Mouse (Mus musculus) adrenal gland, adult 2 months (tissue): ENCODE data around the gene Agfg2. TPM values are rescaled to one million over a fixed set of nuclear protein-coding genes. Genes with fewer than 3 reads are reported as not detected.

Source experiments
- DNase-seq: peaks from one replicate; pipeline ENCODE4 v3.0.0; 2021
- long read RNA-seq: library from polyadenylated mRNA; stranded (forward); transcript quantifications from one replicate; pipeline ENCODE4 v2.0.0, GENCODE M21; 2021
- polyA plus RNA-seq: library from polyadenylated mRNA; depleted of rRNA; stranded (reverse); fragments of >200 nt; gene quantifications from 2 replicates; pipeline ENCODE4 v1.2.3, GENCODE M21; 2012; rRNA removed
- total RNA-seq, 2 experiments: library from RNA; stranded (reverse); gene quantifications; 2 replicates each; pipeline ENCODE4 v1.2.3; 2021

The Agfg2 gene
- 10 to 100 TPM; 29.2 to 37.6 TPM for total RNA-seq
- polyA plus RNA-seq: 73.7 and 85.2 TPM in 2 replicates
- long read RNA-seq, transcript Agfg2-202 (13 exons, 2,858 nt): minor isoform, 13 of 42 reads
- long read RNA-seq, transcript Agfg2-201 (12 exons, 2,893 nt): major isoform, 21 of 42 reads
- long read RNA-seq, partial matches to known transcripts: 1 of 42 reads
- long read RNA-seq, other reads (novel, unspliced or antisense): 7 of 42 reads

GRCm38 (mm10) chr5:137684294-137685123 lies at the start of gene Agfg2:
Agfg2 (minus strand) TSS chr5:137684726.
- peak; percentile 99 for DNase-seq

- no peak for DNase-seq
Observed at GRCm38 (mm10) chr5:137733638-137734288, 49.2 kb upstream of the Agfg2 start.

GRCm38 (mm10) chr5:137726767-137727166 lies 42.2 kb upstream of the Agfg2 start:
- no peak for DNase-seq

GRCm38 (mm10) chr5:137723840-137724239 lies 39.3 kb upstream of the Agfg2 start:
- no peak for DNase-seq

- peak; percentile 39 for DNase-seq
Observed at GRCm38 (mm10) chr5:137720558-137721164, 36.1 kb upstream of the Agfg2 start.

DNA sequence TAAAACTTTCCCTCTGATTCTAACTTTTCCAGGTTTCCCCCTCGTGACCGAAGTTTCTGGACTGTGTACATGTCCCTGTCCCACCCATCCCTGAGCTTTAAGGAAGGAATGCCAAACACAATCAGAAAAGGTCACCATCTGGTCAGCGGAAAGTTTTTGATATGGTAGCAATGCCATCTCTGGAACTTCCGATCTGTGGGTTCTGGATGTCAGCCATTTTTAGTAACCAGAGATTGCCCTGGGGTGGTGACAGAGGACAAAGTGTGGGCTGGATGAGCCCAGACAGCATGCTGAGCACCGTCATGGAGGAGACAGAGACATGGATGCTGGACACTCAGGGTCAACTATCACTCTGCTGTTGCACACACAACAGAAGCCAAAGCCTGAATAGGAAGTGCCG lies 34.6 kb upstream of the Agfg2 start:
- DNase-seq: no peak

GRCm38 (mm10) chr5:137718020-137718790 lies 33.7 kb upstream of the Agfg2 start:
- DNase-seq: no peak

- DNase-seq: no peak
Observed at GRCm38 (mm10) chr5:137715685-137716084, 31.2 kb upstream of the Agfg2 start.

GRCm38 (mm10) chr5:137713454-137713853 lies 28.9 kb upstream of the Agfg2 start:
- DNase-seq: no peak

- peak; percentile 56 for DNase-seq
Observed at GRCm38 (mm10) chr5:137706913-137707633, 22.5 kb upstream of the Agfg2 start.

GRCm38 (mm10) chr5:137705242-137705641 lies 20.7 kb upstream of the Agfg2 start:
- DNase-seq: no peak

- no peak for DNase-seq
Observed at GRCm38 (mm10) chr5:137699850-137700249, 15.3 kb upstream of the Agfg2 start.

DNA sequence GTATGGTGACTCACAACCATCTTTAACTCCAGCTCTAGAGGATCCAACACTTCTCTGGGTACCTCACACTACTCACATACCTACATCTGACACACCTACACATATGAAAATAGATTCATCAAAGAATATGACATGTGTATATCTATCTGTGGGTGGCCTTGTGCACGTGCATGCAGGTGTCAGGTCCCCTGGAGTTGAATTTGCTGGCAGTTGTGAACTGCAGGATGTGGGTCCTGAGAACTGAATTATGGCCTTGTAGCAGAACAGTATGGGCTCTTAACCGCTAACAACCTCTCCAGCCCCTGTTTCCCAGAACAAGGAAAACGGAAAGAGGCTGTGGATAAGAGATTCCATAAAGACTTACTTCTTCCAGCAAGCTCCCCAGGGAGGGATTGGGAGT lies 14.6 kb upstream of the Agfg2 start:
- DNase-seq: no peak

- DNase-seq: no peak
Observed at GRCm38 (mm10) chr5:137695930-137696329, 11.4 kb upstream of the Agfg2 start.

DNA sequence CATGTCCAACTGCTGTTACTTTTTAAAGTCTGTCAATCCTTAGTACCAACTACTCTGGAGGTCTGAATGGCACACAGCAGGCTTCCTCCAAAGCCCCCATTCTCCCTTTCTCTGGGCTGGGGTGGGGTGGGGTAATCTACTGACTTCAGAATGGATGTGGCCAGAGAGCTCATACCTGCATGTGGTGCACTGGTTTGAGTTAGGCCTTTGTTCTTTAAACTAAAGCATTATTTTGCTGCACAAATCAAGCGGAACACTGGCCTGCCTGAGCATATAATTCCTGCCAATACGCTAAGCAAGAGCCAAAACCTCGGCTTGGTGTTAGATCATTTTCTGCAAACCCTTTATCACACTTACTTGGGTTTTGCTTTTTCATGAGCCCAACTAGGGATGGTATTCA lies 10.3 kb upstream of the Agfg2 start:
- no peak for DNase-seq

DNA sequence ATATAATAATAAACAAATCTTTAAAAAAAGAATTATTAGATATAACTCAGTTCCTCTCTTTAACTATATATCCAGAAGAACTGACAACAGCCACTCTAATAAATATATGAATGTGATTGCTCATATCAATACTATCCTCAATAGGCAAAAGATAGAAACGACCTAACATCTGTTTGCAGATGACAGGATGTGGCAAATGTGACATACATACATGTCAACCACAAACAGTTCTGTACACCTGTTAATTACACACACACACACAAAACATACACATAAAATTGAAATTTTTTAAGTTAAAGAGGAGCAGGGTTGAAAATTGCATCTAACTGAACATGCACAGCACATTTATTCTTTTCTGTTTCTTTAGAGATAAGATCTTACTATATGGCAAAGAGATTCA lies 7.4 kb upstream of the Agfg2 start:
- no peak for DNase-seq

GRCm38 (mm10) chr5:137690531-137690930 lies 6.0 kb upstream of the Agfg2 start:
- no peak for DNase-seq

GRCm38 (mm10) chr5:137689974-137690373 lies 5.4 kb upstream of the Agfg2 start:
- no peak for DNase-seq

GRCm38 (mm10) chr5:137686127-137686790 lies 1.7 kb upstream of the Agfg2 start:
- no peak for DNase-seq

DNA sequence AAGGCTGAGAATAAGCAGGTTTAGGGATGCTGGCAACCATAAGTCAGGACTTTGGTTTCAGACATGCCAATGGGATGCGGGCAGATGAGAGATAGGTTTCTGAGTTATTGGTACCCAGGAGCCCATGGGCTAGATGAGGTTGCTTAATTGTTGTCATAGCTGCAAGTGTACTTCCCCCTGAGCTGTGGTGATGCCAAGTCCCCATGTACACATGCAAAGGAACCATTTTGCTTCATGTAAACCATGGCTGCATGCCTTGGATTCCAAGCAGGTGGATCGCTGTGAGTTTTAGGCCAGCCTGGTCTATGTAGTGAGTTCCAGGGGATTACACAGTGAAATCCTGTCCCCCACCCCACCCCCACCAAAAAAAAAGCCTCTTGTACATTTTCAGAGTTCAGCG lies 1.1 kb upstream of the Agfg2 start:
- DNase-seq: no peak
